Mouse (Mus musculus): ENCODE data around the gene Sp7.
"Not testable (repeated sequence)": the region's sequence is repeated elsewhere in the genome, so short reads cannot be mapped to it uniquely, and the experiment has no call there.

DNA sequence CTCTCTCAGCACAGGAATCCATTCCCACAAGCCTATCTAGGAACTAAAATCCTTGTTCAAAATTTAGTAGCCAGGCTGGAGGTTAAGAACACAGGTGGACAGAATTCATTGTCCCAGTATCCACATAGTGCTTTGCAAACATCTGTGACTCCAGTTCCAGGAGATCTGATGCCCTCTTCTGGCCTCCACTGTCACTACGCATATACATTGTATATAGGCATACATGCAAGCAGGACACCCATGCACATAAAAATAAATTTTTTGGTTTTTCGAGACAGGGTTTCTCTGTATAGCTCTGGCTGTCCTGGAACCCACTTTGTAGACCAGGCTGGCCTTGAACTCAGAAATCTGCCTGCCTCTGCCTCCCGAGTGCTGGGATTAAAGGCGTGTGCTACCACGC is 31.1 kb downstream of the Sp7 start:
- TF ChIP-seq CTCF (IDR thresholded peaks at IDR 0.05; ENCODE audit: low read depth) = peak; percentile 60
- TF ChIP-seq EP300 (optimal IDR thresholded peaks at IDR 0.05) = not testable (repeated sequence)
